Comparison of ENCODE assay signal across 8 mouse cellular contexts in the genomic region with DNA sequence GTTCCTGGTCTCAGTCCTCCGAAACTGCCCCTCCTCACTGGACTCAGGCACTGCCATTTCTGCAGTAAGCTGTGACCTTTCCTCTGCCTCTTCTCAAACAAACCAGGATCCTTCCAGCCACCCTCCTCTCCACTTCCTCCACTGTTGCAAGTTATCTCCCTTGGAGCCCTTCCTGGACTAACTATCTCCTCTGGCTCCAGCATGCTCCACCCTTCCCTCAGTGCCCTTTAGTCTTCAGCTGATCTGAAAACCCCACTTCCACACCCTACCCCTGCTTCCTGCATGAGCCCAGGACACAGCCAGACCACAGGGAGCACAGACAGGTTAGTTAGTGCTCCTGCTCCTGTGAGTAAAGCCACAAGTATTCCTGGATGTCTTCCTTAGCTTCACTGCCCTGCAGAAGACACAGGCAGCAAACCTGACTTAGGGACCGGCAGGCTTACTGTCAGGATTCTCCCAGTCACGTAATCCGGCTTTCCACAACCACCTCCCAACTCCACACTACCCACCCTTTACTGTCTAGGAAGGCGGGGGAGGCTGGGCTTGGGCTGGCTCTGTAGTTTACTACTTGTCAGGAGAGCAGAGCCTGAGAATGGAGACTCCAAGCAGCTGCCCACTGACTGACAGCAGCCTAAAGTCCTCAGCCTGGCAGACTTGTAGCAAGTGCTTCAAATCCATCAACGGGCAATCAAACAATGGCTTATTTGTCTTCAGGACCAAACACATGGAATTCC. TPM values are rescaled to one million over a fixed set of nuclear protein-coding genes. Genes with fewer than 3 reads are reported as not detected.
A peak's percentile ranks its signal among the peaks of the same experiment; 100 is the strongest.
DNase-seq lines count a peak whose midpoint lies in the region; ATAC-seq and TF ChIP-seq lines count a peak whose summit lies in the region.

No protein-coding gene starts in this region.

- peak; percentile 17 for DNase-seq in lung, postnatal 0 days (ENCODE audit: low spot score)
- DNase-seq in lung, postnatal 25 days (ENCODE audit: low spot score) = no peak
- peak; percentile 20 for DNase-seq in embryo, embryonic 9.5 days (ENCODE audit: extremely low spot score)
- no peak for DNase-seq in cerebellum, adult 9-11 months
- DNase-seq in spleen, adult 18-20 months = no peak
- no peak for DNase-seq in urinary bladder, postnatal 4 days (ENCODE audit: low spot score in 2 of 2)

- H3K4me2 ChIP-seq in lung, postnatal 0 days (replicated peaks; ENCODE audit: low read depth, low read length) = no peak overlapping the region
- peak overlapping the region; percentile 87 for H3K4me2 ChIP-seq in hindbrain, embryonic 12.5 days (replicated peaks)
- peak overlapping the region; percentile 77 for H3K4me2 ChIP-seq in midbrain, embryonic 12.5 days (replicated peaks)

- 26% methylated on average over 6 of the region's 6 CpGs for WGBS in lung, postnatal 0 days
- 39% methylated on average over 6 of the region's 6 CpGs for WGBS in hindbrain, embryonic 12.5 days
- 43% methylated on average over 6 of the region's 6 CpGs for WGBS in midbrain, embryonic 12.5 days

- H3K9me3 ChIP-seq in lung, postnatal 0 days (ENCODE audit: low read length) = no peaks in the 10 kb centered on the region
- H3K9me3 ChIP-seq in hindbrain, embryonic 12.5 days (replicated peaks) = no peaks in the 10 kb centered on the region
- no peaks in the 10 kb centered on the region for H3K9me3 ChIP-seq in midbrain, embryonic 12.5 days

- H3K27me3 ChIP-seq in lung, postnatal 0 days (replicated peaks; ENCODE audit: insufficient read depth, low read length) = no peaks in the 10 kb centered on the region
- no peaks in the 10 kb centered on the region for H3K27me3 ChIP-seq in hindbrain, embryonic 12.5 days
- no peaks in the 10 kb centered on the region for H3K27me3 ChIP-seq in midbrain, embryonic 12.5 days

- peaks cover 18% of the 10 kb centered on the region for H3K4me1 ChIP-seq in lung, postnatal 0 days (ENCODE audit: insufficient read depth, low read depth, low read length)
- H3K4me1 ChIP-seq in hindbrain, embryonic 12.5 days = peaks cover 62% of the 10 kb centered on the region
- peaks cover 57% of the 10 kb centered on the region for H3K4me1 ChIP-seq in midbrain, embryonic 12.5 days

- TF ChIP-seq EP300 in lung, postnatal 0 days (IDR thresholded peaks at IDR 0.05) = no peak

- peak overlapping the region; percentile 33; the same call in 1 of the 2 replicates for H3K27ac ChIP-seq in lung, postnatal 0 days (ENCODE audit: low read length)
- no peak overlapping the region for H3K27ac ChIP-seq in hindbrain, embryonic 12.5 days
- H3K27ac ChIP-seq in midbrain, embryonic 12.5 days (replicated peaks) = 0 out of 2 replicates have a peak overlapping the region, but pooled peaks have one; percentile 42

- H3K9ac ChIP-seq in lung, postnatal 0 days (replicated peaks; ENCODE audit: low read depth) = no peak overlapping the region
- H3K9ac ChIP-seq in hindbrain, embryonic 12.5 days = peak overlapping the region; percentile 99
- H3K9ac ChIP-seq in midbrain, embryonic 12.5 days (replicated peaks) = peak overlapping the region; percentile 39

- no peak for TF ChIP-seq CTCF in lung, postnatal 0 days (IDR thresholded peaks at IDR 0.05)

- no peak overlapping the region for H3K4me3 ChIP-seq in lung, postnatal 0 days (ENCODE audit: low read depth, low read length)
- H3K4me3 ChIP-seq in hindbrain, embryonic 12.5 days = peak overlapping the region; percentile 99
- H3K4me3 ChIP-seq in midbrain, embryonic 12.5 days = peak overlapping the region; percentile 92

- H3K36me3 ChIP-seq in lung, postnatal 0 days (ENCODE audit: insufficient read depth, low read length) = no peaks in the 10 kb centered on the region
- H3K36me3 ChIP-seq in hindbrain, embryonic 12.5 days = 0 out of 2 replicates have a peak, but pooled peaks cover 4% of the 10 kb centered on the region
- H3K36me3 ChIP-seq in midbrain, embryonic 12.5 days = no peaks in the 10 kb centered on the region

- no peak for ATAC-seq in lung, postnatal 0 days
- no peak for ATAC-seq in hindbrain, embryonic 12.5 days (ENCODE audit: low FRiP score)
- no peak for ATAC-seq in midbrain, embryonic 12.5 days (ENCODE audit: low FRiP score, low read depth)

RNA-seq across cellular contexts. Expression of a gene that starts 4.2 kb away (rescaled TPM):
- 195 and 201 TPM in 2 replicates for polyA plus RNA-seq in lung, postnatal 0 days (2015; fragmentation: Nextera tagmentation; extraction: Ambion mirVana)
- 953 and 959 TPM in 2 replicates for polyA plus RNA-seq in hindbrain, embryonic 12.5 days (2016; fragmentation: Nextera tagmentation; extraction: Ambion mirVana)
- polyA plus RNA-seq in midbrain, embryonic 12.5 days (2016; fragmentation: Nextera tagmentation; extraction: Ambion mirVana) = 1,008 and 1,026 TPM in 2 replicates

RNA-seq across cellular contexts. Expression of a gene that starts 18.3 kb away (rescaled TPM):
- polyA plus RNA-seq in lung, postnatal 0 days (2015; fragmentation: Nextera tagmentation; extraction: Ambion mirVana) = 102 and 109 TPM in 2 replicates
- polyA plus RNA-seq in hindbrain, embryonic 12.5 days (2016; fragmentation: Nextera tagmentation; extraction: Ambion mirVana) = 81.5 and 86.5 TPM in 2 replicates
- 81.6 and 83.8 TPM in 2 replicates for polyA plus RNA-seq in midbrain, embryonic 12.5 days (2016; fragmentation: Nextera tagmentation; extraction: Ambion mirVana)

RNA-seq across cellular contexts. Expression of a gene that starts 26.1 kb away (rescaled TPM):
- polyA plus RNA-seq in lung, postnatal 0 days (2015; fragmentation: Nextera tagmentation; extraction: Ambion mirVana) = 546 and 580 TPM in 2 replicates
- polyA plus RNA-seq in hindbrain, embryonic 12.5 days (2016; fragmentation: Nextera tagmentation; extraction: Ambion mirVana) = 1,185 and 1,202 TPM in 2 replicates
- polyA plus RNA-seq in midbrain, embryonic 12.5 days (2016; fragmentation: Nextera tagmentation; extraction: Ambion mirVana) = 1,412 and 1,429 TPM in 2 replicates

RNA-seq across cellular contexts. Expression of a gene that starts 34.5 kb away (rescaled TPM):
- polyA plus RNA-seq in lung, postnatal 0 days (2015; fragmentation: Nextera tagmentation; extraction: Ambion mirVana) = 6.4 and 9.0 TPM in 2 replicates
- polyA plus RNA-seq in hindbrain, embryonic 12.5 days (2016; fragmentation: Nextera tagmentation; extraction: Ambion mirVana) = 10.2 and 15.2 TPM in 2 replicates
- polyA plus RNA-seq in midbrain, embryonic 12.5 days (2016; fragmentation: Nextera tagmentation; extraction: Ambion mirVana) = 10.3 and 13.1 TPM in 2 replicates

RNA-seq across cellular contexts. Expression of a gene that starts 47.7 kb away (rescaled TPM):
- polyA plus RNA-seq in lung, postnatal 0 days (2015; fragmentation: Nextera tagmentation; extraction: Ambion mirVana) = 0.07 and 0.13 TPM in 2 replicates
- not detected in 2 replicates for polyA plus RNA-seq in hindbrain, embryonic 12.5 days (2016; fragmentation: Nextera tagmentation; extraction: Ambion mirVana)
- 0.20 and 0.30 TPM in 2 replicates for polyA plus RNA-seq in midbrain, embryonic 12.5 days (2016; fragmentation: Nextera tagmentation; extraction: Ambion mirVana)

Comparison
In these comparisons a context has a peak if more than half of its experiments do, and no peak if none do; other contexts are left out.
1. DNase-seq: peak in lung, postnatal 0 days (single experiment) and embryo, embryonic 9.5 days (single experiment); none in lung, postnatal 25 days (single experiment), cerebellum, adult 9-11 months (single experiment), spleen, adult 18-20 months (0 of 2) and urinary bladder, postnatal 4 days (0 of 2).